Mouse (Mus musculus): ENCODE data around the gene Rad9a.

Gene Rad9a

DNA sequence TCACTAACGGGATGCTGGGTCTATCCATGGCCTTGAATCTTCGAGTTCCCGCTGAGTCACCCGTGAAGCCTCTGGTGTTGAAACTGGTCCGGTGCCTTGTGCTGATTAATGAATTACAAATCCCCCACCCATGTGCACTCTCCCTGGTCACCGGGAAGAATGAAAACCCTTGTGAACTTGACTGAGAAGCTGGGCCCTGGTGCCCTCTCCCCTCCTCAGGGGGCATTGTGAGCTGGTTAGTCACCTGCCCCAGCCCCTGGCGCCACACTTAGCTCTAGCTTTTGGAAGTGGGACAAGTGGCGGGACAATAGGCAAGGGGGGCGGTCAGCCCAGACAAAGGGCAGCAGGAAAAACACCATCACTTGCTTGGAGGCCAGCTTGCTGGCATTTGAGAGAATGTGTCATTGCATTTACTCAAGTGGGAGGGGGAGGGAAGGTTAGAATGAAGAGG lies 12.1 kb upstream of the Rad9a start:
- Histone ChIP-seq H3K36me3 (ENCODE audit: control insufficient read depth, insufficient read depth, low read length, poor library complexity, severe bottlenecking) (no peaks in the 10 kb centered on the region; the same call in 1 of the 2 replicates), H3K27me3 (ENCODE audit: control insufficient read depth, insufficient read depth, low read length, poor library complexity, severe bottlenecking) (no peaks in the 10 kb centered on the region)
- no peak for DNase-seq (ENCODE audit: low read depth, low spot score)

DNA sequence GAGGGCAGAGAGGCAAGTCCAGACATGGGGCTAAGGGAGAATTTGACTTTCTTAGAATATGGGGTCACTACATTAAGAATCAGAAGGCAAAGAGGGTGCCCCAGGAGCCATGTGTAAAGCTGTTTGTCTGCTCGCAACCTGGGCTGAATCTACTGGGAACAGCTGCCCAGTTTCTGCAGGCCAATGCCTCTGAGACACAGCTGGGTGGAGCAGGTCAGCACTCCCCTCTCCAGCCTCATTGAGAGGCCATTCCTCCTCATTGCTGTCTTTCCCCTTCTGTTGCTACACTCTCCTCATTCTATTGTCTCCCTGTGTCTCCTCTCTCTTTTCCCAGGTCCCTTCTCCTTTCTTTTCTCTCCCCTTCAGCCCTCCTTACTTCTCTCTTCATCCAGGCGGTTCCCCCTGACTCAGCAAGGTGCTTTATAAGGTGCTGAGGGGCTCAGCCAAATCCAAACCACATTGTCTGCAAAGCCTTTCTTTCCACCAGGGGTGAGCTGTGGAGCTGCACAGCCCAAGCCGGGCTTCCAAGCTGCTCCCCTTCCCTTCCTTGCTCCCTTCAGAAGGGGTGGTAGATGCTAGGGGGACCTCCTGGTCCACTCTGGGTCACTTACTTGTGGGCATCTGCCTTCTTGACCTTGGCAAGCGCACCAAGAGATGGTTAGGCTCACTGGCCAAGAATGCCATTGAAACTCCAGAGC lies 10.6 kb upstream of the Rad9a start:
- Histone ChIP-seq H3K36me3 (ENCODE audit: control insufficient read depth, insufficient read depth, low read length, poor library complexity, severe bottlenecking) (no peaks in the 10 kb centered on the region; the same call in 1 of the 2 replicates), H3K27me3 (ENCODE audit: control insufficient read depth, insufficient read depth, low read length, poor library complexity, severe bottlenecking) (no peaks in the 10 kb centered on the region)
- no peak for DNase-seq (ENCODE audit: low read depth, low spot score)

DNA sequence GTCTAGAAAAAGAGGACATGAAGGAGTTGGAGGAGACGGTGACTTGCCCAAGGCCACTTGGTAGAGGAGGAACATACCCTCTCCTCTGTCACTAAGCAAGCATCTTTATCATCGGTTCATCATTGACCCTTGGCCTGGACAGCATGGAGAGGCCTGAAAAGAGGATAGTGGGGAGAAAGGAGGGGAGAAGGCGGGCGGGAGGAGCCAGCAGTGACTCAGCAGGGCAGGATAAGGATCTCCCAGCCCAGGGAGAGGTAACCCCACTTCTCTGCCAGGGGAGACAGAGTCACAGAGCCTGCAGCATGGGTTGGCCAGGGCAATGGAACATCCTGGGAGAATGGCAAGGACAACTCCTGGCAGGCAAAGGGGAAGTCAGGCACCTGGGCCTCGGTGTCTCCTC lies 7.1 kb upstream of the Rad9a start:
- DNase-seq (ENCODE audit: low read depth, low spot score): no peak
- no peaks in the 10 kb centered on the region for H3K36me3 ChIP-seq (ENCODE audit: control insufficient read depth, insufficient read depth, low read length, poor library complexity, severe bottlenecking)
- no peaks in the 10 kb centered on the region for H3K27me3 ChIP-seq (ENCODE audit: control insufficient read depth, insufficient read depth, low read length, poor library complexity, severe bottlenecking)

DNA sequence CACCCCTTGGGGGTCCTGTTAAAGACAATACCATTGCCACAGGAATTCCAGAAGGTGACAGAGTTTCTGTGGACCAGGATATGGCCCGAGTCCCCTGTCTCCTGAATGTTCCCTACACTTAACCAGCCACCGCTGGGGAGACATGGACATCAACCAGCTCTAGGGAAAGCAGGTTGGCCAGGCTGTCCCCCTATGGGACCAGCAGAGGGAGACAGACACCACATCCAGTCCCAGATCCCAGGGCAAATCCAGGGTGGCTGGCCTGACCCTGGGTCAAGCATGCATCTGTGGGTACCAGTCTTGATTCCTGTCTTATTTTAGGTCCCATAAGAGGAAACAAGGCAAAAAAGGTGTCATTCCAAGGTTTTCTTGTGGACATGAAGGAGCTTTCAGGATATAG lies 5.5 kb upstream of the Rad9a start:
- H3K27me3 ChIP-seq (ENCODE audit: control insufficient read depth, insufficient read depth, low read length, poor library complexity, severe bottlenecking): no peaks in the 10 kb centered on the region
- peak; percentile 81 for DNase-seq (ENCODE audit: low read depth, low spot score)
- no peaks in the 10 kb centered on the region for H3K36me3 ChIP-seq (ENCODE audit: control insufficient read depth, insufficient read depth, low read length, poor library complexity, severe bottlenecking)

DNA sequence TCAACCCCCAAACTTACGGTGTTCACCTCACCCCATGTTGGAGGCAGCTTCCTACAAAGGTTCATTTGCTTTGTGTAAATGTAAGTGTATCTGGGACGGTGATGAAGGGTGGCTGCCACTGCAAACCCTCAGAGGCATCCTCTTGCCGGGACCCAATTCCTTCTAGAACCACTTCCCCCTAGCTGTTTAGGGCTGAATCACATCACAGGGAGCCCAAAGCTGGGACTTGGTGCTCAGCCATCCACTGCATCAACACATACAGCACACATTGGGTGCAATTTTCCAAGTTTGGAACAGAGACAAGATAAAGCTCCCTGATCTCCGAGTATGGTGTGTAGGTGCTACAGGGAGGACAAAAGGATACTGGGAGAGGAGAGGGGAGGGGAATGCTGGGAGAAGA lies 3.4 kb upstream of the Rad9a start:
- no peaks in the 10 kb centered on the region; the same call in 1 of the 2 replicates for H3K36me3 ChIP-seq (ENCODE audit: control insufficient read depth, insufficient read depth, low read length, poor library complexity, severe bottlenecking)

DNA sequence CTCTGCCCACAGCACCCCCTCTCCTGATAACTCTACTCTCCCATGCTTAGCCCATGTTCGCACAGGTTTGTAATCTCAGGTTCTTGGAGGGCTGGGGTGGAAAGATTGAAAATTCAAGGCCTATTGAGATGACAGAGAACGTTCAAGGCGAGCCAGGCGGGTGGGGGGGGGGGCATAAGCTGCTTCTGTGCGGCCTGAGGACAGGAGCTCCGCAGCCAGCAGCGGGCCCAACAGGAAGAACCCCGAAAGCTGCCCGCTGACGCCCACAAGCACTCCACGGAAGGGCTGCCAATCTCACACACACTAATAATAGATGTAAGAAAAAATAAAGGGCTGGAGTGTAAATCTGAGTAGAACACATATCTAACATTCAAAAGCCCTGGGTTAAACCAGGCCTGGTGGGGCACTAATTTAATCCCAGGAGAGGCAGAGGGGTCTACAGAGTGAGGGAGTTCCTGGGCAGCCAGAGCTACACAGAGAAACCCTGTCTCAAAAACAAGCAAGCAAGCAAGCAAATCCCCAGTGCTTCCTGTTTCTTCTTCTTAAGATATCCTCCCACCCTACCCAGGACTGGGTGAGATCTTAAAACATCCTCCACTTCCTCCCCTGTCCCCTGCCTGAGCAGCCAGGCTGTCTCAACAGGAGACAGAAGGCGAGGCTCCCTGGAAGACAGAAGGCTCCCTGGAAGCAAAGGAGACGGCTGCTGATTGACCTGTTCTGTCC lies 2.3 kb upstream of the Rad9a start:
- Histone ChIP-seq H3K27me3 (ENCODE audit: control insufficient read depth, insufficient read depth, low read length, poor library complexity, severe bottlenecking) (no peaks in the 10 kb centered on the region), H3K36me3 (ENCODE audit: control insufficient read depth, insufficient read depth, low read length, poor library complexity, severe bottlenecking) (no peaks in the 10 kb centered on the region; the same call in none of the 2 replicates)
- DNase-seq (ENCODE audit: low read depth, low spot score): peak; percentile 62

More for the DNA sequence above, 3.4 kb upstream of the Rad9a start:
- H3K27me3 ChIP-seq (ENCODE audit: control insufficient read depth, insufficient read depth, low read length, poor library complexity, severe bottlenecking): no peaks in the 10 kb centered on the region
- peak; percentile 37 for DNase-seq (ENCODE audit: low read depth, low spot score)

DNA sequence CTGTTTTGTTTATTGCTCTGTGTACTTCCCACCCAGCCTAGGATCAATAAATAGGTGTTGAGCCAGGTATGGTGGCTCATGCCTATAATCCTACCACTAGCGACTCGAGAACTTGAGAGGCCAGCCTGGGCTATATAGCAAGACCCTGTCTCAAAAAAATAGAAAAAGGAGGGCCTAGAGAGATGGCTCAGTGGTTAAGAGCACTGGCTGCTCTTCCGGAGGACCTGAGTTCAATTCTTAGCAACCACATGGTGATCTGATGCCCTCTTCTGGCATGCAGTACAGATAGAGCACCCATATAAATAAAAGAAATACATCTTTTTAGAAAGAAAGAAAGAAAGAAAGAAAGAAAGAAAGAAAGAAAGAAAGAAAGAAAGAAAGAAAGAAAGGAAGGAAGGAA lies 1.7 kb upstream of the Rad9a start:
- H3K27me3 ChIP-seq (ENCODE audit: control insufficient read depth, insufficient read depth, low read length, poor library complexity, severe bottlenecking): no peaks in the 10 kb centered on the region
- DNase-seq (ENCODE audit: low read depth, low spot score): peak; percentile 74
- H3K36me3 ChIP-seq (ENCODE audit: control insufficient read depth, insufficient read depth, low read length, poor library complexity, severe bottlenecking): peaks cover 2% of the 10 kb centered on the region

DNA sequence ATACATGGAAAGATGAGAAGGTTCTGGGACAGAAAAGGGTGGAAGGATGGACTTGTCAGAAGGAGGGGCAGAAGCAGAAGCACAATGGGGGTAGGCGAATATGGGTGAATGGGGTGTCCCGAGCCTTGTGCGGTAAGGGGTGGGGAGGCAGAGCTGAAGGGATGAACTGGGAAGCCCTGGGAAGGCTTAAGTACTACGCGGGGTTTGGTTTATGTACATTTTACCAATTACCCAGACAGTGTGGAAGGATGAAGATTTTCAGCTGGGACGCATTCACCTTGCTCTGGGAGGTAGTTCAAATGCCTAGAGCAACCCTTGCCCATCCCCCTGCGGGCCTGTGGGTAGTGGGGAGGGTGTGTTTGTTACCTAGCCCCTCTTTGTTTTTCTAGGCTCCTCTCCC lies 687 bp upstream of the Rad9a start:
- DNase-seq (ENCODE audit: low read depth, low spot score): no peak
- Histone ChIP-seq H3K36me3 (ENCODE audit: control insufficient read depth, insufficient read depth, low read length, poor library complexity, severe bottlenecking) (peaks cover 3% of the 10 kb centered on the region), H3K27me3 (ENCODE audit: control insufficient read depth, insufficient read depth, low read length, poor library complexity, severe bottlenecking) (no peaks in the 10 kb centered on the region)

DNA sequence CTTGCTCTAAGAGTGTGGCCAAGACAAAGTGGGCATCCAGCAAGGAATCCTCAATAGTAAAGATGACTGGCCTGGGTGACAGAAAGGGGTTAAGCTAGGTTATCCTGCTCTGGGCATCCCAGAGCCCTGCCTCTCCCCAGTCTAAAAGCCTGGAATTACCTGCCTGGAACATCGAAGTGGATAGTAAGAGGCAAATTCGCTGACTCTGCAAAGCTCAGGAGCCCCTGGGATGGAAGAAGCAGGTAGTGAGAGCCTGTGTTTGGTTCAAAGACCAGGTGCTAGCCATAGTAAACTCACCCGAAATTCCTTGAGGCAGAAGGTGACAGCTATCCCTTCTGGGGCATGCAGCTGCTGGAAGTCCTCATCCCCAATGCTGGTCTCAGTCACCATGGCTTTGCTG lies 4.3 kb downstream of the Rad9a start:
- no peak for DNase-seq (ENCODE audit: low read depth, low spot score)
- Histone ChIP-seq H3K36me3 (ENCODE audit: control insufficient read depth, insufficient read depth, low read length, poor library complexity, severe bottlenecking) (peaks cover 26% of the 10 kb centered on the region), H3K27me3 (ENCODE audit: control insufficient read depth, insufficient read depth, low read length, poor library complexity, severe bottlenecking) (no peaks in the 10 kb centered on the region)

DNA sequence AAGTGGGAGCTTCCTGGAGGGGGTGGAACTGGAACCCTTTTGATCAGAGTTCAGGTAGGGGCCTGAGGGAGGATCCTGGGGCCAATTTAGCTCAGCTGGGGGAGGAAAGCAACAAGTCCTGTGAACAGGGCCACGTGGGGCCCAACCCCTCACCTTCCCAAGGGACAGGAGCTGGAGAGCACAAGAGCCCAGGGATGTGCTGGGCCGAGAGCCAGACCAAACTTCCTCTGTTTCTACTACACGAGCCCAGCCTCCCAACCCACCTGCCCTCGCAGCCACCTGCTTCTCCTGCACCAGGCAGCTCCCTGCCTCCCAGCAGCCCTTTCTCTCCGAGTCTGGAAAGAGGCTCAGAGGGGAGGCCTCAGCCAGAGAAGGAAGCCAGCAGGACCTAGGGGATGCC lies 4.9 kb downstream of the Rad9a start:
- H3K27me3 ChIP-seq (ENCODE audit: control insufficient read depth, insufficient read depth, low read length, poor library complexity, severe bottlenecking): no peaks in the 10 kb centered on the region
- peaks cover 26% of the 10 kb centered on the region for H3K36me3 ChIP-seq (ENCODE audit: control insufficient read depth, insufficient read depth, low read length, poor library complexity, severe bottlenecking)
- DNase-seq (ENCODE audit: low read depth, low spot score): no peak

DNA sequence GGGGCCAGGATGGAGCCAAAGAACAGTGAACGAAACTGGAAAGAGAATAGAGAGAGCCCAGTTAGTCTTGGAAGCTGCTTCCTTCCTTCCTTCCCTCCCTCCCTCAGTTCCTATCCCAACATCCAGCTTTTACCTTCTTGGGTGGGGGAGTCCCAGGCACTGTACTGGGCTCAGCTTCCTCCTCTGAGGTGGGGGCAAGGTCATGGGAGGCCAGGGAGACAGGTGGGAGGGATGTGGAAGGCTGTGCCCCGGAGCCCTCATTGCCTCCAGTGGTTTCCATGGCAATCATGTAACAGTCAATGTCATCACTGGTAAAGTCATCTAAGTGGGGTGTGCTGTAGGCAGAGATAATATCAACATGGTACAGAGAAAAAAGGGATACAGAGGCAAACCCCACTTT lies 5.4 kb downstream of the Rad9a start:
- DNase-seq (ENCODE audit: low read depth, low spot score): no peak
- Histone ChIP-seq H3K36me3 (ENCODE audit: control insufficient read depth, insufficient read depth, low read length, poor library complexity, severe bottlenecking) (peaks cover 26% of the 10 kb centered on the region), H3K27me3 (ENCODE audit: control insufficient read depth, insufficient read depth, low read length, poor library complexity, severe bottlenecking) (no peaks in the 10 kb centered on the region)

DNA sequence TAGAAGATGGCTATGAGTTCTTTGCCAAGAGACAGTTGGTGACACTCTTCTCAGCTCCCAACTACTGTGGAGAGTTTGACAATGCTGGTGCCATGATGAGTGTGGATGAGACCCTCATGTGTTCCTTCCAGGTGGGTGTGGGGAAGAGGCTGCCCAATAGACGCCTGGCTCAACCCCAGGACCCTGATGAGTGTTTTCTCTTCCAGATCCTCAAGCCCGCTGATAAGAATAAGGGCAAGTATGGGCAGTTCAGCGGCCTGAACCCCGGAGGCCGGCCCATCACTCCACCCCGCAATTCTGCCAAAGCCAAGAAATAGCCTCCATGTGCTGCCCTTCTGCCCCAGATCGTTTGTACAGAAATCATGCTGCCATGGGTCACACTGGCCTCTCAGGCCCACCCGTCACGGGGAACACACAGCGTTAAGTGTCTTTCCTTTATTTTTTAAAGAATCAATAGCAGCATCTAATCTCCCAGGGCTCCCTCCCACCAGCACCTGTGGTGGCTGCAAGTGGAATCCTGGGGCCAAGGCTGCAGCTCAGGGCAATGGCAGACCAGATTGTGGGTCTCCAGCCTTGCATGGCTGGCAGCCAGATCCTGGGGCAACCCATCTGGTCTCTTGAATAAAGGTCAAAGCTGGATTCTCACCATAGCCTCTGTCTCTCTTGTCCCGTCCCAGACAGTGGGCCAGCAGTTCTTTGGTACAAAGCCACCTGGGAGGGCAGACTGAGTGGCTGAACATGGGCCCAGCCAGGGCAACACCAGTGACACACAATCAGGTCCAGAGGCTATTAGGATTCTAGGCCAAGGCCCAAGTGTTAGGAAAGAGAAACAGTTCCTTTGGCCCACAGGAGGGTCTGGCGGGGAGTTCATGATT lies 6.4 kb downstream of the Rad9a start:
- H3K36me3 ChIP-seq (ENCODE audit: control insufficient read depth, insufficient read depth, low read length, poor library complexity, severe bottlenecking): peaks cover 26% of the 10 kb centered on the region
- DNase-seq (ENCODE audit: low read depth, low spot score): no peak
- no peaks in the 10 kb centered on the region for H3K27me3 ChIP-seq (ENCODE audit: control insufficient read depth, insufficient read depth, low read length, poor library complexity, severe bottlenecking)

DNA sequence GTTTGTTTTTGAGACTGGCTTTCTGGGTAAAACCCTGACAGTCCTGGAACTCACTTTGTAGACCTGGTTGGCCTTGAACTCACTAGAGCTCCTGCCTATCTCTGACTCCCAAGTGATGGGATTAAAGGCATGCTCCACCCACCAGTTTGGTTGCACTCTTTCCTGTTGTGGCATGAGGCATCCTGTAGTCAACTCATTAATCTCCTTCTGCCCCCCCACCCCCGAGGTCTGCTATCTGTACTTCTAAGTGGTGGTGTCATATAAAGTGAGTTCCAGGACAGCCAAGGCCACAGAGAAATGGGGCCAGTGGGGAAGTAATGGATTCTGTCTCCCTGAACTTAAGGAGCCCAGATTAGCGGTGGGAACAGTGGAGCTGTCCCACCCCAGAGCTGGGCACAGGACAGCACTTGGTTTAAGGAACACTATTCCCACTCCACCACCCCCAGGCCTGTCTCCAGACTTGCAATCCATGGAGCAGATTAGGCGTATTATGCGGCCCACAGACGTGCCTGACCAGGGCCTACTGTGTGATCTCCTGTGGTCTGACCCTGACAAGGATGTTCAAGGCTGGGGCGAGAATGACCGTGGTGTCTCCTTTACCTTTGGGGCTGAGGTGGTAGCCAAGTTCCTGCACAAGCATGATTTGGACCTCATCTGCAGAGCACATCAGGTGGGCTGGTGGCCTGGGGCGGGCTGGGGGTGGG lies 7.3 kb downstream of the Rad9a start:
- Histone ChIP-seq H3K36me3 (ENCODE audit: control insufficient read depth, insufficient read depth, low read length, poor library complexity, severe bottlenecking) (peaks cover 28% of the 10 kb centered on the region), H3K27me3 (ENCODE audit: control insufficient read depth, insufficient read depth, low read length, poor library complexity, severe bottlenecking) (no peaks in the 10 kb centered on the region)
- no peak for DNase-seq (ENCODE audit: low read depth, low spot score)

DNA sequence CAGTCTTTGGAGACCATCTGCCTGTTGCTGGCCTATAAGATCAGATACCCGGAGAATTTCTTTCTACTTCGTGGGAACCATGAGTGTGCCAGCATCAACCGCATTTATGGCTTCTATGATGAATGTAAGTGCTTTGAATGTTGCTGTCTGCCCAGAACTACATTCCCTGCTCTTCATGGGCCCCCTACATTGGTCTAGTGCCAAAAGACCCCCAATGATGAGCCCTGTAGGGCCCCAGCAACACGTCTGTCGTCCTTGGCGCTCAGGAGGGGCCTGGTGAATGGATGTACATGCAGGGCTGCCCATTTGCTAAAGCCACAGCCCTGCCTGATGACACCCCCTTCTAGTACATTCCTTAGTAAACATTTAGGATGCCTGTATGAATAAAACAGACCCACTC lies 8.3 kb downstream of the Rad9a start:
- Histone ChIP-seq H3K27me3 (ENCODE audit: control insufficient read depth, insufficient read depth, low read length, poor library complexity, severe bottlenecking) (no peaks in the 10 kb centered on the region), H3K36me3 (ENCODE audit: control insufficient read depth, insufficient read depth, low read length, poor library complexity, severe bottlenecking) (peaks cover 30% of the 10 kb centered on the region)

More for the DNA sequence above, 8.3 kb downstream of the Rad9a start:
- no peak for DNase-seq (ENCODE audit: low read depth, low spot score)

Measured in splenic B cell, adult 2 months (primary cell).